Mouse (Mus musculus): ENCODE measurements at regions not wholly inside any gene's neighbourhood (a gene's known extent, or its start where the extent isn't known, plus 50 kb on each side); places are given as distances from the start of the nearest gene placed in this dataset.
A peak's percentile ranks its signal among the peaks of the same experiment; 100 is the strongest.

DNA sequence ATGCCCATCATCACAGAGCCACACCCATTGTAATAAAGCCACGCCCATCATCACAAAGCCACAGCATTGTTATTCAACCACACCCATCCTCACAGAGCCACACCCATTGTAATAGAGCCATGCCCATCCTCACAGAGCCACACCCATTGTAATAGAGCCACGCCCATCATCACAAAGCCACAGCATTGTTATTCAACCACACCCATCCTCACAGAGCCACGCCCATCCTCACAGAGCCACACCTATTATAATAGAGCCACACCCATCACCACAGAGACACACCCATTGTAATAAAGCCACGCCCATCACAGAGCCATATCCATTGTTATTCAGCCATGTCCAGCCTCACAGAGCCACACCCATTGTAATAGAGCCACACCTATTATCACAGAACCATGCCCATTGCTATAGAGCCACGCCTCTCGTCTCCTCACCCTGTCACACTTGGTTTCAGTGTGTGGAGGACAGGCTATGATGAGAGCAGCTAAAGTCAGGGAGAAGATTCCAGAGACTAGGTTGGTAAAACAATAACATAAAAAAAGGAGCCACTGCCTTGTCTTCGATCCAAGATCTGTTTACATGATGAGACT, 85.6 kb downstream of the Gxylt1 start:
- no peak overlapping the region for H3K4me3 ChIP-seq (ENCODE audit: control insufficient read depth in 1 of 2, insufficient read depth in 1 of 2, low read depth in 1 of 2, low read length in 2 of 2)
- no peaks in the 10 kb centered on the region for H3K27me3 ChIP-seq (ENCODE audit: control insufficient read depth, insufficient read depth, low read length)
- peaks cover 2 to 4% of the 10 kb centered on the region in 2 experiments; a peak in 2 of 4 replicates for H3K4me1 ChIP-seq (ENCODE audit: control insufficient read depth in 2 of 2, insufficient read depth in 2 of 2, low read length in 2 of 2)
- no peaks in the 10 kb centered on the region for H3K36me3 ChIP-seq (ENCODE audit: control insufficient read depth, insufficient read depth, low read length)
- no peak overlapping the region for H3K9ac ChIP-seq (ENCODE audit: low read length)
- no peak for ATAC-seq (ENCODE audit: insufficient number of reproducible peaks, insufficient read depth, low FRiP score, low read depth)
- no peak overlapping the region for H3K4me2 ChIP-seq (ENCODE audit: low read length)
- peaks cover 2% of the 10 kb centered on the region; the same call in 1 of the 2 replicates for H3K9me3 ChIP-seq (ENCODE audit: control insufficient read depth, low read length)
- WGBS = 83% methylated on average over 7 of the region's 7 CpGs
- H3K27ac ChIP-seq (replicated peaks in 1 of 2; ENCODE audit: control insufficient read depth in 1 of 2, insufficient read depth in 1 of 2, low read depth in 2 of 2, low read length in 2 of 2) = no peak overlapping the region

DNA sequence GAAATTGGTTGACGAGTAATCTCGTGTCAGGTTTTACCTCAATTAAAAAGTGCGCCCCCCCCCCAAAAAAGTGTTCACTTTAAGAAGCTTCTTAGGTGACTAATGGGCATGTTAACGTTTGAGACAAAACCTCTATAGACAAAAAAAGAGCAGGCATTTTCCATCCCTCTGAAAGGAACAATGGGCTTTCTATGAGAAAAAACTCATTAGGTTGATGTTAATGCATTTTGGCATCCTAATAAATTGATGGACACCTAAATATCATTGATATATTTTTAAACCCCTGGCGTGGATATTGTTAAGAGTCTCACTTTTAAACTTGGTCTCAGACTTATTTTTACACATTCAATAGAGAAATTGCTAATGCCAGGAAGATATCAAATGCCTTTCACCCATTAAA, 98.8 kb downstream of the Gxylt1 start:
- no peaks in the 10 kb centered on the region for H3K36me3 ChIP-seq (ENCODE audit: control insufficient read depth, insufficient read depth, low read length)
- H3K4me3 ChIP-seq (ENCODE audit: control insufficient read depth in 1 of 2, insufficient read depth in 1 of 2, low read depth in 1 of 2, low read length in 2 of 2) = no peak overlapping the region
- H3K27me3 ChIP-seq (ENCODE audit: control insufficient read depth, insufficient read depth, low read length) = no peaks in the 10 kb centered on the region
- no peaks in the 10 kb centered on the region; the same call in 1 of the 2 replicates for H3K9me3 ChIP-seq (ENCODE audit: control insufficient read depth, low read length)
- no peaks in the 10 kb centered on the region for H3K4me1 ChIP-seq (ENCODE audit: control insufficient read depth in 2 of 2, insufficient read depth in 2 of 2, low read length in 2 of 2)
- H3K4me2 ChIP-seq (ENCODE audit: low read length) = no peak overlapping the region
- no peak overlapping the region for H3K9ac ChIP-seq (ENCODE audit: low read length)
- WGBS = 82% methylated on average over 5 of the region's 5 CpGs
- no peak overlapping the region for H3K27ac ChIP-seq (replicated peaks in 1 of 2; ENCODE audit: control insufficient read depth in 1 of 2, insufficient read depth in 1 of 2, low read depth in 2 of 2, low read length in 2 of 2)
- ATAC-seq (ENCODE audit: insufficient number of reproducible peaks, insufficient read depth, low FRiP score, low read depth) = no peak

DNA sequence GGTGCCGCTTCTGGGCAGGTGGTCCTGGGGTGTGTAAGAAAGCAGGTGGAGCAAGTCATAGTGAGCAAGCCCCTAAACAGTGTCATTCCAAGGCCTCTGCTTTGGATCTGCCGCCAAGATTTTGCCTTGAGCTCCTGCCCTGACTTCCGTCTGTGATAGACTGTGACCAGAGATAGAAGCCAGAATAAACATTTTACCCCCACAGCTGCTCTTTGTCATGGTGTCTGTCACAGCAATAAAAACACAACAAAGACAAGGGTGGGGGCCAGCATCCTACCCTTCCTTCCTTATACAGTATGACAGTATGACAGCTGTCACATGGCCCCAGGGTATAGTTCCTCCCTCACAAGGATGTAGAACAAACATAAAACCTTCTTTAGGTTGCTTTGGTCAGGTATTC, 106.2 kb downstream of the Gxylt1 start:
- WGBS = 44% methylated on average over 3 of the region's 3 CpGs
- no peaks in the 10 kb centered on the region for H3K36me3 ChIP-seq (ENCODE audit: control insufficient read depth, insufficient read depth, low read length)
- no peaks in the 10 kb centered on the region for H3K27me3 ChIP-seq (ENCODE audit: control insufficient read depth, insufficient read depth, low read length)
- H3K4me1 ChIP-seq (ENCODE audit: control insufficient read depth in 2 of 2, insufficient read depth in 2 of 2, low read length in 2 of 2) = no peaks in the 10 kb centered on the region; a peak in 1 of 4 replicates
- H3K9me3 ChIP-seq (ENCODE audit: control insufficient read depth, low read length) = no peaks in the 10 kb centered on the region
- no peak overlapping the region for H3K4me2 ChIP-seq (ENCODE audit: low read length)
- peak; percentile 64; the same call in 1 of the 2 replicates for ATAC-seq (ENCODE audit: insufficient number of reproducible peaks, insufficient read depth, low FRiP score, low read depth)
- H3K27ac ChIP-seq (replicated peaks in 1 of 2; ENCODE audit: control insufficient read depth in 1 of 2, insufficient read depth in 1 of 2, low read depth in 2 of 2, low read length in 2 of 2) = no peak overlapping the region
- no peak overlapping the region for H3K4me3 ChIP-seq (ENCODE audit: control insufficient read depth in 1 of 2, insufficient read depth in 1 of 2, low read depth in 1 of 2, low read length in 2 of 2)
- no peak overlapping the region for H3K9ac ChIP-seq (ENCODE audit: low read length)

DNA sequence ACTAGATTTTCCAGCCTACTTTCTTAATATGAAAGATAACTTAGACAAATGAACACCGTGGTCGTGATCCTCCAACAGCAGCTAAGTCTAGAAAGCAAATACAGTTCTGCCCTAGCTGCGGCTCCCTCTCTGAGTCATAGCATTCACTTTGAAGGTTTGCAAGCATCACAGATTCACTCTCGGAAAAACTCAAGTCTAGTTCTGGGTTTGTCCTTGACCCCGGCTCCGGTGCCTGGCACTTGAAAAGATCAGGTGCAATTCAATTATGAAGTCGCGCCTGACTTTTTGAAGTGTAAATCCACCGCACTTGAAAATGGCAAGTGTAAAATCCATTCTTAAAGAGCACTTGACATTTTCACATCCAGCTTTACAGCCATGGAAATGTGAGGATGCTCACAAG, 107.5 kb downstream of the Gxylt1 start:
- Histone ChIP-seq H3K27me3 (ENCODE audit: control insufficient read depth, insufficient read depth, low read length) (no peaks in the 10 kb centered on the region), H3K4me1 (ENCODE audit: control insufficient read depth in 2 of 2, insufficient read depth in 2 of 2, low read length in 2 of 2) (no peaks in the 10 kb centered on the region; a peak in 1 of 4 replicates), H3K4me3 (ENCODE audit: control insufficient read depth in 1 of 2, insufficient read depth in 1 of 2, low read depth in 1 of 2, low read length in 2 of 2) (no peak overlapping the region), H3K27ac (replicated peaks in 1 of 2; ENCODE audit: control insufficient read depth in 1 of 2, insufficient read depth in 1 of 2, low read depth in 2 of 2, low read length in 2 of 2) (no peak overlapping the region), H3K9ac (ENCODE audit: low read length) (no peak overlapping the region), H3K36me3 (ENCODE audit: control insufficient read depth, insufficient read depth, low read length) (no peaks in the 10 kb centered on the region), H3K4me2 (ENCODE audit: low read length) (no peak overlapping the region), H3K9me3 (ENCODE audit: control insufficient read depth, low read length) (no peaks in the 10 kb centered on the region)
- 73% methylated on average over 9 of the region's 9 CpGs for WGBS
- ATAC-seq (ENCODE audit: insufficient number of reproducible peaks, insufficient read depth, low FRiP score, low read depth) = no peak

DNA sequence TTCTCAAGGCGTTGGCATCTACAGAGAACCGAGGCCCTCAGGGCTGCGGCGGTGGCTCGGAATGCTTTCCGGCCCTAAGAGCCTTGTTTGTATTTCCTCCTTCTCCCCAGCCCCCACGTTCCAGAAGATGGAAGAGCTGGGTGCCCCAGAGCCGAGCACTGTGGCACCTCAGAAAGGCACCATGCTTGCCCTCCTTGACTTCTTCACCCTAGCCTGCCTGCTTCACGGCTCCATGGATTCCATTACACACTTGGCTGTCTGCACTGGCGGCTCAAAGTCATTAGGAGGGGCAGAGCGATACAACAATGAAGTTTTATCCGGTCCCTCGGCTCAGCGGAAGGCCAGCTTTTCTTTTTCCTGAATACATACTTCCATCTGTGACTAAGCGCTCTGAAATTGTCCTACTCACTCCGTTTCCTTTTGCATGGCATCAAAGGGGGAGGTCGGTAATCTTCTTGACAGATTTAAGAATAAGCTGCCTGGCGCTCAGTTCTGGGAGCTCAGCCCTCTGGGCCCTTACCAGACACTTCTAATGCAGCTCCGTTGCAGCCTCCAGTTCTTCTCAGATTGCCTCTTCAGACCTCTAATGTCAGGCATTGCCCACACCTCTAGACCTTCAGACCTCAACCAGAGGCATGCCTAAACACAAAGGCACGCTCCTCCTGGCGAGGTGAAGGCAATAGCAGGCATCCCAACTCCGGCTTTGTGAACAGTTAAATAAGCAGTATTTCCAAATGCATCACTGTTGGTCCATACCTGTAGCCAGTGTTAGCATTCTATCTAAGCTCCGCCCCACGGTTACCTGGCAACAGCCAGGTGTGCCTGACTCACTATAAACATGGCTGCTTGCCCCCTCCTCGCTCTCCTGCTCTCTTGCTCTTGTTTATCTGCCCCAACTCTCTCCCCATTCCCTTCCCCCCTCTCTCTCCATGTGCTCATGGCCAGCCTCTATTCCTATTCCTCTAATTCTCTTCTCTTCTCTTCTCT, 112.8 kb downstream of the Gxylt1 start:
- Histone ChIP-seq H3K27me3 (ENCODE audit: control insufficient read depth, insufficient read depth, low read length) (no peaks in the 10 kb centered on the region), H3K27ac (replicated peaks in 1 of 2; ENCODE audit: control insufficient read depth in 1 of 2, insufficient read depth in 1 of 2, low read depth in 2 of 2, low read length in 2 of 2) (peak overlapping the region; percentile 54 to 73), H3K4me1 (ENCODE audit: control insufficient read depth in 2 of 2, insufficient read depth in 2 of 2, low read length in 2 of 2) (no peaks in the 10 kb centered on the region), H3K9ac (ENCODE audit: low read length) (no peak overlapping the region), H3K4me3 (ENCODE audit: control insufficient read depth in 1 of 2, insufficient read depth in 1 of 2, low read depth in 1 of 2, low read length in 2 of 2) (no peak overlapping the region), H3K36me3 (ENCODE audit: control insufficient read depth, insufficient read depth, low read length) (no peaks in the 10 kb centered on the region), H3K4me2 (ENCODE audit: low read length) (0 out of 2 replicates have a peak overlapping the region, but pooled peaks have one; percentile 8), H3K9me3 (ENCODE audit: control insufficient read depth, low read length) (peaks cover 3% of the 10 kb centered on the region; the same call in 1 of the 2 replicates)
- ATAC-seq (ENCODE audit: insufficient number of reproducible peaks, insufficient read depth, low FRiP score, low read depth) = no peak
- WGBS = 64% methylated on average over 25 of the region's 25 CpGs

DNA sequence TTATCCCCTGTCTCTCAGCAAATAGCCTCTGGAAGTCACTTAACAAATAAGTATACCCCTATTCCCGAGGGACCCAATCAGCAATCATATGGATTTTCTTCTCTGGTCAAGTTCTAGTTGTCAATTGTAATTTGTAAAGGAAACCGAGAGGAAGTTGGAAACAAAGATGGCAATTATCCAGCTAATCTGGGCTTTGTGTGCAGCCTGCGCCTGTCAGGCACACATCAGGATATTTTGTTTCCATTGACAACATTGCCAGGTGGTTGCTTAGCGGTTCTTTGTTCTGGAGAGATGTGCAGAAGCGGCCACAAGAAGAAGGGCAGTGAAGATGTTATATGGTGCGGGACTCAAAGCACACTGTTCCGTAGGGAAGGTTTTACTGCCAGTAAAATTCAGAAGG, 113.7 kb downstream of the Gxylt1 start:
- H3K27me3 ChIP-seq (ENCODE audit: control insufficient read depth, insufficient read depth, low read length) = no peaks in the 10 kb centered on the region
- no peak overlapping the region for H3K4me2 ChIP-seq (ENCODE audit: low read length)
- H3K27ac ChIP-seq (replicated peaks in 1 of 2; ENCODE audit: control insufficient read depth in 1 of 2, insufficient read depth in 1 of 2, low read depth in 2 of 2, low read length in 2 of 2) = peak overlapping the region in 1 of 2 experiments; percentile 54; a peak in 2 of 4 replicates
- H3K9me3 ChIP-seq (ENCODE audit: control insufficient read depth, low read length) = peaks cover 3% of the 10 kb centered on the region; the same call in 1 of the 2 replicates
- H3K4me3 ChIP-seq (ENCODE audit: control insufficient read depth in 1 of 2, insufficient read depth in 1 of 2, low read depth in 1 of 2, low read length in 2 of 2) = no peak overlapping the region
- H3K4me1 ChIP-seq (ENCODE audit: control insufficient read depth in 2 of 2, insufficient read depth in 2 of 2, low read length in 2 of 2) = no peaks in the 10 kb centered on the region
- WGBS = 61% methylated on average over 7 of the region's 7 CpGs
- no peaks in the 10 kb centered on the region for H3K36me3 ChIP-seq (ENCODE audit: control insufficient read depth, insufficient read depth, low read length)
- H3K9ac ChIP-seq (ENCODE audit: low read length) = no peak overlapping the region
- no peak for ATAC-seq (ENCODE audit: insufficient number of reproducible peaks, insufficient read depth, low FRiP score, low read depth)

DNA sequence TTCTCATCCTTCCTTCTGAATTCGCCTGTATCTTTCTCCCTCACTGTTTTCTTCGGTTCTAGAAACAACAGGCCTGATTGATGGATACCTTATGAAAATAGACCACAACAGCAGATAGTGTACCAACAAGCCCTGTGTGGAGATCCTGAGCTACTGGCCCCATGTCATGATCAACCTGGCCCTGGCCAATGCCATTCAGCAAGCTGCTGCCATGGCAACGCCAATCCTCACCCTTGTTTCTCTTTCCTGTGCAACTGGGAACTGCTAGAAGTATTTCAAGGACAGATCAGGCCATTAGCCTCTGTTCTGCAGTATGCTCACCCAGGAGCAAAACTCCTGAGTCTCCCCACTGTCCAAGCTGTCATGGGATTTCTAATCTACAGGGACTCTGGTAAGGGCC, 119.2 kb downstream of the Gxylt1 start:
- Histone ChIP-seq H3K4me3 (ENCODE audit: control insufficient read depth in 1 of 2, insufficient read depth in 1 of 2, low read depth in 1 of 2, low read length in 2 of 2) (no peak overlapping the region), H3K27me3 (ENCODE audit: control insufficient read depth, insufficient read depth, low read length) (no peaks in the 10 kb centered on the region), H3K36me3 (ENCODE audit: control insufficient read depth, insufficient read depth, low read length) (no peaks in the 10 kb centered on the region), H3K9me3 (ENCODE audit: control insufficient read depth, low read length) (peaks cover 3% of the 10 kb centered on the region; the same call in 1 of the 2 replicates), H3K4me1 (ENCODE audit: control insufficient read depth in 2 of 2, insufficient read depth in 2 of 2, low read length in 2 of 2) (no peaks in the 10 kb centered on the region), H3K9ac (ENCODE audit: low read length) (no peak overlapping the region), H3K4me2 (ENCODE audit: low read length) (no peak overlapping the region), H3K27ac (replicated peaks in 1 of 2; ENCODE audit: control insufficient read depth in 1 of 2, insufficient read depth in 1 of 2, low read depth in 2 of 2, low read length in 2 of 2) (no peak overlapping the region)
- 71% methylated on average over 3 of the region's 3 CpGs for WGBS
- ATAC-seq (ENCODE audit: insufficient number of reproducible peaks, insufficient read depth, low FRiP score, low read depth) = no peak
